Mouse (Mus musculus): ENCODE data around the gene Gm813. TPM values are rescaled to one million over a fixed set of nuclear protein-coding genes. Genes with fewer than 3 reads are reported as not detected.

The Gm813 gene
- polyA plus RNA-seq, 1 experiment from 2014 or later: not detected

Other genes starting within 250 kb of the Gm813 start
- 0.91 to 1.7 TPM (median 1.3 TPM) in 3 replicates for gene Dcbld2, start 208.5 kb downstream of the Gm813 start, polyA plus RNA-seq (2018)
- gene St3gal6, start 92.7 kb downstream of the Gm813 start, polyA plus RNA-seq (2018): 0.52 to 3.2 TPM (median 0.86 TPM) in 3 replicates
- gene E330017A01Rik, start 21.8 kb upstream of the Gm813 start, polyA plus RNA-seq (2018): not detected in 3 replicates
- gene Cpox, start 53.3 kb upstream of the Gm813 start, polyA plus RNA-seq (2018): 8.6 to 10.9 TPM (median 9.6 TPM) in 3 replicates
- not detected in 3 replicates for gene Gpr15, start 102.1 kb upstream of the Gm813 start, polyA plus RNA-seq (2018)
- 15.5 to 31.0 TPM (median 28.5 TPM) in 3 replicates for gene Cldnd1, start 110.9 kb upstream of the Gm813 start, polyA plus RNA-seq (2018)
- not detected in 3 replicates for gene Olfr172, start 146.2 kb upstream of the Gm813 start, polyA plus RNA-seq (2018)
- gene Olfr173, start 183.3 kb upstream of the Gm813 start, polyA plus RNA-seq (2018): not detected in 3 replicates
- not detected in 3 replicates for gene Olfr175-ps1, start 209.8 kb upstream of the Gm813 start, polyA plus RNA-seq (2018)

All from macrophage (primary cell).